Mouse (Mus musculus) lung, adult 2 months (tissue): Measurements from ENCODE around the gene Rassf5. TPM values are rescaled to one million over a fixed set of nuclear protein-coding genes. Genes with fewer than 3 reads are reported as not detected.
"Not testable (repeated sequence)": the region's sequence is repeated elsewhere in the genome, so short reads cannot be mapped to it uniquely, and the experiment has no call there.

ENCODE experiments used
- DNase-seq: peaks from one replicate; pipeline ENCODE4 v3.0.0; 2022
- H3K4me1 ChIP-seq: fragments of 200-500 bp; 2 replicates; pipeline ENCODE4 v1.6.1; 2011; ENCODE audit warnings: low read length; ENCODE audit not compliant: control insufficient read depth, insufficient read depth
- H3K4me3 ChIP-seq: fragments of 200-500 bp; replicated peaks from 2 replicates; pipeline ENCODE3; 2011; ENCODE audit warnings: low read depth, mild to moderate bottlenecking, control low read depth, low read length; ENCODE audit errors: extremely low read depth
- CTCF ChIP-seq: fragments of 200-500 bp; IDR thresholded peaks from 2 replicates; pipeline ENCODE4 v1.5.1; 2011; ENCODE audit warnings: mild to moderate bottlenecking, low read length, control low read depth; ENCODE audit not compliant: insufficient read depth
- POLR2A ChIP-seq: fragments of 200-500 bp; IDR thresholded peaks from 2 replicates; pipeline ENCODE4 v1.6.1; 2011; ENCODE audit warnings: low read depth, mild to moderate bottlenecking, control low read depth, low read length, borderline replicate concordance; ENCODE audit errors: extremely low read depth
- WGBS: fragments of 180-500 bp; shearing (Covaris S2); methylation state at CpG from one replicate; pipeline ENCODE4 v1.1.7; 2018; 5-methylcytosine and 5-hydroxymethylcytosine counted together
- polyA plus RNA-seq: library from polyadenylated mRNA; depleted of rRNA; stranded (reverse); fragments of >200 nt; gene quantifications from 2 replicates; pipeline ENCODE4 v1.2.3, GENCODE M21; 2012

The Rassf5 gene
- polyA plus RNA-seq, 1 experiment, result 19.1 TPM

DNA sequence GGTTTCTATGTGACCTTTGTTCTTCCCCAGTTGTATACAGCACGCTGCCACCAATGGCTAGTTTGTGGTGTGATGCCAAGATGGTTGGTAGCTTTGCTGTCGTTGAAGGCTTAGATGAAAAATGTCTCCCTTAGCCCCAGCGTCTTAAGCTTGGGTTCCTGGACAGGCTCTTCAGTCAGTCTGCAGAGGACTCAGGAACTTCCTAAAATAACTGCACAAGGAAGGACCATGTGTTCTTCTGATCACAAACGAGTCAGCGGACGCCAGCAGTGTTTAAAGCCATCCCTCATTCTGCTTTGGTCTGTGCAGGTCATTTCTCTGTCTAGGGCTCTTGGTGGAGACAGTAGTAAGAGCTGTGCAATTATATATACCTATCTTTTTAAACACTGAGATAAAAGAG lies 71.2 kb downstream of the Rassf5 start:
- TF ChIP-seq POLR2A (no peak), CTCF (no peak)
- H3K4me1 ChIP-seq, result no peaks in the 10 kb centered on the region; the same call in 1 of the 2 replicates
- no peak overlapping the region for H3K4me3 ChIP-seq
- no peak for DNase-seq
- 45% methylated on average over 6 of the region's 6 CpGs for WGBS

DNA sequence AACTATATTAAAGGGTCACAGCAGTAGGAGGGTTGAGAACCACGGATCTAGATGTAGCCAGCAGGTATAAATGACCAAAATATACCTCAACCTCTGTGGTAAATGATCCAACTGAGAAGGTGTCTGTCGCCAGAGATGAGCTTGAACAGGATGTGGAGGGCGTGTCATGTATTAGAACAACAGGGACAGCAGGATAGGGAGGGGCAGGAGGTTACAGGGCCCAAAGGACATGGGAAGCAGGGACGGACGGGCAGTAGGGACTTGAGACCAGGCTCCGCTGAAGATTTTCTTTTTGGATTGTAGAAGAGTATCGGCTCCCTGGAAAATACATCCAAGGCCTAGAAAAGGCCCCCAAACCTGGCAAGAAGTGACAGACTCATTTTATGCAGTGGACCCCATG lies 72.1 kb downstream of the Rassf5 start:
- no peak for DNase-seq
- no peaks in the 10 kb centered on the region; the same call in 1 of the 2 replicates for H3K4me1 ChIP-seq
- no peak for TF ChIP-seq CTCF
- peak; percentile 62; the same call in 1 of the 2 replicates for TF ChIP-seq POLR2A
- H3K4me3 ChIP-seq, result no peak overlapping the region
- 65% methylated on average over 7 of the region's 7 CpGs for whole genome bisulfite sequencing

DNA sequence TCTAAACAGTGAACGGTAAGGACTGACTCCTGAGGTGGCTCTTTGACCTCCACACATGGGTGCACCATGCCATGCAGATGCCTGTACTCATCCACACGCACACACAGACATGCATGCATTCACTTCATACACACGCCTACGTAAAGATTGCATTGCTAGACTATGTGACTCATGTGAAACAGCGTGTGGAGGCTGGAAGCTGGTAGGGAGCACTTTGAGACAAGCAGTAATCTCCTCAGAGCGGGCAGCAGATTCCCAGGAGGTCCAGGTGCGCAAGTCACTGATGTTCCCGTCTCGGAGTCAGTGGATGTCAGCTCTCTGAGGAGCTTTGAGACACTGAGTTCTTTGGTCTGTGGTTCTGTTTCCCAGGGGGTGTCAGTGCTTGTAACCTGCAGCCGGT lies 77.4 kb downstream of the Rassf5 start:
- TF ChIP-seq CTCF, result no peak
- no peak for TF ChIP-seq POLR2A
- 93% methylated on average over 10 of the region's 10 CpGs for WGBS
- no peak for DNase-seq

DNA sequence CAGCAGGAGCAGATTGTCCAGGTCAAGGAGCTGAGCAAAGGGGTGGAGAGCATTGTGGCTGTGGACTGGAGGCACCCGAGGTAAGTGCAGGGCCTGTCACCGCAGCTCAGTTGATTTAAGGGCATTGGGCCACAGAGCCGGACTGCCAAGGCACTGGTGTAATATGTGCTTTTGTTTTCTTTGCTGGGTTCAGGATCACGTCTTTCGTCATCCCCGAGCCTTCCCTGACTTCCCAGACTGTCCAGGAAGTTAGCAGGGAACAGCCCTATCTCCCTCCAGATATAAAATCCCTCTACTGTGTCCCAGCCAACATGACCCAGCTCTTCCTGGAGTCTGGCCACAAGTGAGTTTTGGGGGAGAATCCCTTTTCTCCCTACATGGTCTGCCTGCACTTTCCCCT lies 80.6 kb downstream of the Rassf5 start:
- Histone ChIP-seq H3K4me1 (peaks cover 6% of the 10 kb centered on the region; the same call in 1 of the 2 replicates), H3K4me3 (no peak overlapping the region)
- TF ChIP-seq POLR2A (no peak), CTCF (no peak)
- WGBS, result 76% methylated on average over 6 of the region's 6 CpGs
- no peak for DNase-seq

More for the DNA sequence above, 77.4 kb downstream of the Rassf5 start:
- no peaks in the 10 kb centered on the region for H3K4me1 ChIP-seq
- H3K4me3 ChIP-seq, result no peak overlapping the region

DNA sequence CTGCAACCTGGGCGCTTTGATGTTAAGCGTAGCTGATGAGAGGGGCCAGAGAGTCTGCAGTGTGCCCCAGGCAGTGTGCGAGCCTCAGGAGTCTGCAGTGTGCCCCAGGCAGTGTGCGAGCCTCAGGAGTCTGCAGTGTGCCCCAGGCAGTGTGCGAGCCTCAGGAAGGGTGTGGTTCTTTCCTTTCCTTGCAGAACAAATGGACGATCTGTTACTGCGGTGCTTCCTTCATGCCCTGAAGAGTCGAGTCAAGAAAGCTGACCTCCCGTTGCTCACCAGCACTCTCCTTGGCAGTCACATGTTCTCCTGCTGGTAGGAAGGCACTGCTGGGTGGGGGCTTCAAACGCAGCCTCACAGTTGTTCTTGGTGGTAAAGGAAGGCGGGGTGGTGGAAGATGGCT lies 84.0 kb downstream of the Rassf5 start:
- TF ChIP-seq CTCF (no peak), POLR2A (no peak)
- peaks cover 6% of the 10 kb centered on the region; the same call in 1 of the 2 replicates for H3K4me1 ChIP-seq
- 55% methylated on average over 11 of the region's 11 CpGs for WGBS
- DNase-seq, result no peak
- no peak overlapping the region for H3K4me3 ChIP-seq

DNA sequence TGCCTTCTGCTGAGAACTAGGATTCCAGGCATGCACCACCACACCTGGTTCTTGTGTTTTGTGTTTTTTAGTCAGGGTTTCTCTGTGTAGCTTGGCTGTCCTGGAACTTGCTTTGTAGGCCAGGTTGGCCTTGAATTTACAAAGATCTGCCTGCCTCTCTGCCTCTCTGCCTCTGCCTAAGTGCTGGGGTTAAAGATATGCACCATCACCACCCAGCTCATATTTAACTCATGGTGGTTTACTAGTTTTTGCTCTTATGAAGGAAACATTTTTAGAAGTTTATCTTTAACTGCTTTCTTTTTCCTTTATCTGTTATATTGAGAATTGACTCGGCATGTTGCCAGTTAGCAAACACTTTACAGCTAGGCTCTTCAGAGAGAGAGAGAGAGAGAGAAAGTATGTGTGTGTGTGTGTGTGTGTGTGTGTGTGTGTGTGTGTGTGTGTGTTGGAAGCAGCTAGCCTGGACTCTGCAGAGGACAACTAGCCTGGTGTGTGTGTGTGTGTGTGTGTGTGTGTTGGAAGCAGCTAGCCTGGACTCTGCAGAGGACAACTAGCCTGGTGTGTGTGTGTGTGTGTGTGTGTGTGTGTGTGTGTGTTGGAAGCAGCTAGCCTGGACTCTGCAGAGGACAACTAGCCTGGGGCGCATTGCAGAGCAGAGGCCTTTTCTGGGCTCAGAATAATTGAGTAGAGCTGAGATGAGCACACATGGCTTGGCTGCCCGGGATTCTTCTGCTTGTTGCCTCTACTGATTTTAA lies 85.3 kb downstream of the Rassf5 start:
- WGBS, result 67% methylated on average over 3 of the region's 3 CpGs
- DNase-seq, H3K4me1 ChIP-seq, H3K4me3 ChIP-seq: not testable (repeated sequence)

DNA sequence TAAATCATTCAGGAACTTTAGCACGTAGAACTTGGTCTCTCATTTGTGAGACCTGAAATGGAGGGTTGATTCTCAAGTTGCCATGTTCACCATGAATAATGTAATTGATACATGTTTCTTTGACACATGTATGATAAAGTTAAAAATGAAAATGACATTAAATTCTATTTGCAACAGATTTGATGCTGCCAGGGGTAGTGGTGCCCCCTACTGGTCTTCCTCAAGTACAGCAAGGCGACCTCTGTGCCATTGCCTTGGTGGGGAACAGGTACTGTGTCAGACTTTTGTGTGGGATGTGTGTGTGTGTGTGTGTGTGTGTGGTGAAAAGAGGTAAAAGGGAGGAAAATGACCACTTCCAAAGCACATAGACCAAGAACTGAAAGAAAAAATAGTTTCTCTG lies 89.6 kb downstream of the Rassf5 start:
- H3K4me3 ChIP-seq, result no peak overlapping the region
- DNase-seq, result no peak
- H3K4me1 ChIP-seq, result 0 out of 2 replicates have a peak, but pooled peaks cover 5% of the 10 kb centered on the region
- peak; percentile 86 for TF ChIP-seq CTCF
- TF ChIP-seq POLR2A, result no peak
- WGBS, result 65% methylated on average over 2 of the region's 2 CpGs

DNA sequence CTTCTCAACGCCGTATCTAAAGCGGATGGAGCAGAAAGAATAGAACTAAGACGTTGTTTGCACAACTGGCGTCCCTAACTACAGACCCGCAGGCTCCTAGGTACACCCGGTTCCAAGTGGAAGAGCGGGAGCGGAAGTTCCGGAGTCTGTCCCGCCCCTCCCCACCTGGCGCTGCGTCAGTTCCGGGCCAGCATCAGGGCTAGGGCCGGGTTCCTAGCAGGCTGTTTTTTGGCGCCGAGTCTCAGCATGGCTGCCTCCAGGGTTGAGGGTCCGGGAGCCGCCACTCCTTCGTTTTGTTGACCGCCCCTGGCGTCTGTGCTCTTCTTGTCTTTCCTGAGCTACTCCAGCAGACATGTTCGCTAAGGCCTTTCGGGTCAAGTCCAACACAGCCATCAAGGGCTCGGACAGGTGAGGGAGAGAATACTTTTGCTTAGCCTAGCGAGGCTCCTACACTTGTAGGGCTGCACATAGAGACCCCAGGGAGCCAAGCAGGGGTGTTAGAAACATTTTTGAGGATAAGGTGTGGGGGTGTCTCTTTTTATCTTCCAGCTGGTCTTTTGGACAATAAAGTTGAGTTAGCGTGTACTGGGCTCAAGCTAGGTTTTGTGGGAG lies 91.9 kb downstream of the Rassf5 start, which contains the start of gene Eif2d:
TSS of gene Eif2d (plus strand) at position 164 of the 612 bp plus-strand sequence.
- WGBS, result under 1% methylated on average over 27 of the region's 27 CpGs
- Histone ChIP-seq H3K4me1 (0 out of 2 replicates have a peak, but pooled peaks cover 5% of the 10 kb centered on the region), H3K4me3 (peak within 1 kb of the TSS; percentile 92)
- peak; percentile 88 for DNase-seq
- TF ChIP-seq CTCF, result no peak
- TF ChIP-seq POLR2A, result peak; percentile 61; the same call in 1 of the 2 replicates

DNA sequence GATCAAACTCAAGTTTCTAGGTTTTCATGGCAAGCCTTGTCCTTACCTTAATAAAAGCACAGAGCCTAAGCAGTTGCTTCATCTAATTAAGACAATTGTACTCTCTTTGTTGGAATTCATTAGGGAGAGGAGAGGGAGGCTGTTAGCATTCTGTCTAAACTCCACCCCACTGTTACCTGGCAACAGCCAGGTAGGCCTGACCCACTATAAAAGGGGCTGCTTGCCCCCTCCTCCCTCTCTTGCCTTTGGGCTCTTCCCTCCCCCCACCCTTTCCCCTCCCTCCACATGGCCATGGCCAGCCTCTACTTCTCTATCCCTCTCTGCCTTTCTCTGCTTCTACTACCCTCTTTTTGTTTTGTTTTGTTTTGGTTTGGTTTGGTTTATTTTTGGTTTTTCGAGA lies 95.6 kb downstream of the Rassf5 start:
- TF ChIP-seq CTCF (no peak), POLR2A (no peak)
- WGBS, result 77% methylated on average over 1 of the region's 1 CpGs
- DNase-seq, result no peak
- Histone ChIP-seq H3K4me1 (0 out of 2 replicates have a peak, but pooled peaks cover 5% of the 10 kb centered on the region), H3K4me3 (no peak overlapping the region)

DNA sequence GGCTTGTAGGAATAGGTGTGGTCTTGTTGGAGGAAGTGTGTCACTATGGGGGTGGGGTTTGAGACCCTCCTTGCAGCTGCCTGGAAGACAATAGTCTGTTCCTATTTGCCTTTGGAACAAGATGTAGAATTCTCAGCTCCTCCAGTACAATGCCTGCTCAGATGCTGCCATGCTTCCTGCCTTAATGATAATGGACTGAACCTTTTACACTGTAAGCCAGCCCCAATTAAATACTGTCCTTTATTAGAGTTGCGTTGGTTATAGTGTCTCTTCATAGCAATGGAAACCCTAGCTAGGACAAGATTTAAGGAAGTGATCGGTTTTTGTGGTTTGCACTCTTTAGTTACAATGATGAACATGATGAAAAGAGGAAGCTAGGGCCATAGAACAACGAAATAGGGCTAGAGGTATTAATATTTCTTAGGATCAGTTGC lies 98.9 kb downstream of the Rassf5 start:
- TF ChIP-seq CTCF (no peak), POLR2A (no peak)
- no peak for DNase-seq
- Histone ChIP-seq H3K4me1 (no peaks in the 10 kb centered on the region), H3K4me3 (no peak overlapping the region)
- WGBS, result 73% methylated on average over 3 of the region's 3 CpGs

DNA sequence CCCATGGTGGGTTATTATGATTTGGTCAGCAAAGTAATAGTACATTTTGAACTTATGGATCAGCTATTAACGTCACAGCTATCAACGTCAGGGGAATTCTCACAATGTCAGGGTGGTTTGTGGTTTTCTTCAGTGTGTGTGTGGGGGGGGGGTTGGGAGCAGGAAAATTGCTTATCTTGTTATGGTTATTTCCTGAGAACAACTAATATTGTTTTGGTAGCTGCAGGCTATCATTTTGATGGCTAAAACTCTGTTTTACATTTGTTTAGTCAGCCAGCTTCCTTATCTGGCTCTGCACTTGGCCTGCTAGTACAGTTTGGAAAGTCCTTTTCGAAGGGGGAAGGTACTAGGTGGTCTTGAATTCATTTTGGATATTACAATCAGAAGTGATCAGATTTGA lies 99.8 kb downstream of the Rassf5 start:
- WGBS, result 86% methylated on average over 3 of the region's 3 CpGs
- DNase-seq, H3K4me3 ChIP-seq, H3K4me1 ChIP-seq: not testable (repeated sequence)
